36 mouse cellular contexts compared by ENCODE assay signal in genomic region chr11:63007376-63007775, GRCm38 (mm10). TPM values are rescaled to one million over a fixed set of nuclear protein-coding genes. Genes with fewer than 3 reads are reported as not detected.
"Had no signal": no experiment of that assay in that cellular context is flagged by ENCODE, and none has a peak within 500 bp of the region (broad histone marks: within the 10 kb centered on the region; RNA-seq: fewer than 3 reads in every experiment).

No protein-coding gene starts in this region.

- H3K4me3 ChIP-seq: embryonic facial prominence, embryonic 10.5 days; embryonic facial prominence, embryonic 12.5 days; embryonic facial prominence, embryonic 13.5 days; embryonic facial prominence, embryonic 15.5 days; erythroblast, embryonic 14.5 days; forebrain, embryonic 10.5 days; forebrain, embryonic 12.5 days; forebrain, embryonic 13.5 days; forebrain, embryonic 15.5 days; heart, adult 2 months had no signal

- H3K27me3 ChIP-seq: embryonic facial prominence, embryonic 12.5 days; embryonic facial prominence, embryonic 13.5 days; embryonic facial prominence, embryonic 15.5 days; forebrain, embryonic 12.5 days; forebrain, embryonic 13.5 days; forebrain, embryonic 15.5 days had no signal

- H3K36me3 ChIP-seq: embryonic facial prominence, embryonic 10.5 days; embryonic facial prominence, embryonic 12.5 days; embryonic facial prominence, embryonic 13.5 days; embryonic facial prominence, embryonic 15.5 days; forebrain, embryonic 10.5 days; forebrain, embryonic 12.5 days; forebrain, embryonic 15.5 days had no signal

- DNase-seq: cerebellum, adult 8-10 months; cerebellum, adult 9-10 months; cerebellum, adult 9-11 months; cerebellum, postnatal 10 days; cerebellum, postnatal 14 days; cerebellum, postnatal 25 days; cerebellum, postnatal 36 days; embryo, embryonic 11 days; forebrain, postnatal 0 days; gastrocnemius, postnatal 10 days; heart, adult 18-20 months; heart, adult 2 months had no signal

- H3K27ac ChIP-seq: embryonic facial prominence, embryonic 10.5 days; embryonic facial prominence, embryonic 12.5 days; embryonic facial prominence, embryonic 13.5 days; embryonic facial prominence, embryonic 15.5 days; forebrain, embryonic 10.5 days; forebrain, embryonic 12.5 days; forebrain, embryonic 13.5 days; forebrain, embryonic 15.5 days; heart, adult 2 months had no signal

- H3K4me1 ChIP-seq: forebrain, embryonic 10.5 days; forebrain, embryonic 12.5 days; forebrain, embryonic 13.5 days; forebrain, embryonic 15.5 days had no signal

- H3K9me3 ChIP-seq: embryonic facial prominence, embryonic 10.5 days; embryonic facial prominence, embryonic 12.5 days; embryonic facial prominence, embryonic 13.5 days; embryonic facial prominence, embryonic 15.5 days; forebrain, embryonic 10.5 days; forebrain, embryonic 12.5 days; forebrain, embryonic 13.5 days; forebrain, embryonic 15.5 days had no signal

RNA-seq across cellular contexts. Expression of gene Tekt3, which starts 54.1 kb away (rescaled TPM):
- total RNA-seq: common myeloid progenitor, adult 5-6 weeks; gastrocnemius, adult 18-20 months; gastrocnemius, postnatal 10 days; gastrocnemius, postnatal 14 days; gastrocnemius, postnatal 25 days; gastrocnemius, postnatal 36 days; gastrocnemius, postnatal 4 days; granulocyte monocyte progenitor cell, adult 5-6 weeks; heart, adult 18-20 months; heart, adult 2 months; heart, adult 8-10 months had no signal
- polyA plus RNA-seq: cortical plate, adult 2 months; embryonic facial prominence, embryonic 10.5 days; embryonic facial prominence, embryonic 11.5 days; embryonic facial prominence, embryonic 13.5 days; erythroblast, embryonic 14.5 days; forebrain, embryonic 10.5 days; forebrain, embryonic 11.5 days; forebrain, embryonic 12.5 days; forebrain, embryonic 13.5 days; forebrain, embryonic 14.5 days; forebrain, embryonic 15.5 days; forebrain, embryonic 16.5 days; frontal cortex, adult 2 months; heart, adult 2 months; heart, embryonic 11.5 days had no signal

RNA-seq across cellular contexts. Expression of gene Cdrt4, which starts 56.4 kb away (rescaled TPM):
- total RNA-seq: common myeloid progenitor, adult 5-6 weeks; forebrain, postnatal 0 days; gastrocnemius, adult 18-20 months; gastrocnemius, postnatal 14 days; gastrocnemius, postnatal 36 days; granulocyte monocyte progenitor cell, adult 5-6 weeks; heart, adult 18-20 months; heart, adult 2 months; heart, adult 8-10 months had no signal
- polyA plus RNA-seq: cortical plate, adult 2 months; embryonic facial prominence, embryonic 11.5 days; erythroblast, embryonic 14.5 days; forebrain, embryonic 10.5 days; forebrain, embryonic 11.5 days; forebrain, embryonic 12.5 days; forebrain, embryonic 13.5 days; forebrain, embryonic 14.5 days; forebrain, embryonic 15.5 days; forebrain, embryonic 16.5 days; forebrain, postnatal 0 days; heart, adult 2 months; heart, embryonic 11.5 days had no signal
